Mouse (Mus musculus): ENCODE measurements around the gene Acvr2b. TPM values are rescaled to one million over a fixed set of nuclear protein-coding genes. Genes with fewer than 3 reads are reported as not detected.

Gene Acvr2b
- polyA plus RNA-seq, 1 experiment from 2014 or later, result 18.8 TPM

- H3K36me3 ChIP-seq, result 0 out of 2 replicates have a peak, but pooled peaks cover 2% of the 10 kb centered on the region
- H3K27ac ChIP-seq, result no peak overlapping the region
- H3K4me3 ChIP-seq, result no peak overlapping the region
- no peak overlapping the region for H3K4me2 ChIP-seq
- WGBS, result 54% methylated on average over 6 of the region's 6 CpGs
- no peaks in the 10 kb centered on the region for H3K4me1 ChIP-seq
- no peak overlapping the region for H3K9ac ChIP-seq
- H3K27me3 ChIP-seq, result no peaks in the 10 kb centered on the region
- no peaks in the 10 kb centered on the region for H3K9me3 ChIP-seq
- ATAC-seq (ENCODE audit: borderline replicate concordance, extremely low read depth, low FRiP score, low TSS enrichment), result no peak
Observed at GRCm38 (mm10) chr9:119375556-119375955, 26.4 kb upstream of the Acvr2b start.

GRCm38 (mm10) chr9:119378231-119378630, 23.7 kb upstream of the Acvr2b start:
- Histone ChIP-seq H3K4me1 (no peaks in the 10 kb centered on the region), H3K27ac (no peak overlapping the region), H3K9ac (no peak overlapping the region), H3K4me3 (no peak overlapping the region), H3K27me3 (no peaks in the 10 kb centered on the region), H3K4me2 (no peak overlapping the region), H3K9me3 (no peaks in the 10 kb centered on the region), H3K36me3 (0 out of 2 replicates have a peak, but pooled peaks cover 2% of the 10 kb centered on the region)
- ATAC-seq (ENCODE audit: borderline replicate concordance, extremely low read depth, low FRiP score, low TSS enrichment), result no peak
- WGBS, result 88% methylated on average over 4 of the region's 4 CpGs

GRCm38 (mm10) chr9:119382603-119383002, 19.3 kb upstream of the Acvr2b start:
- Histone ChIP-seq H3K9me3 (no peaks in the 10 kb centered on the region), H3K36me3 (0 out of 2 replicates have a peak, but pooled peaks cover 2% of the 10 kb centered on the region), H3K27ac (no peak overlapping the region), H3K9ac (no peak overlapping the region), H3K27me3 (no peaks in the 10 kb centered on the region), H3K4me1 (no peaks in the 10 kb centered on the region), H3K4me3 (no peak overlapping the region), H3K4me2 (no peak overlapping the region)
- 58% methylated on average over 6 of the region's 6 CpGs for WGBS
- ATAC-seq (ENCODE audit: borderline replicate concordance, extremely low read depth, low FRiP score, low TSS enrichment), result no peak

- Histone ChIP-seq H3K4me2 (no peak overlapping the region), H3K9ac (no peak overlapping the region), H3K4me3 (no peak overlapping the region), H3K9me3 (no peaks in the 10 kb centered on the region), H3K27me3 (no peaks in the 10 kb centered on the region), H3K36me3 (no peaks in the 10 kb centered on the region), H3K4me1 (no peaks in the 10 kb centered on the region), H3K27ac (no peak overlapping the region)
- no peak for ATAC-seq (ENCODE audit: borderline replicate concordance, extremely low read depth, low FRiP score, low TSS enrichment)
- WGBS, result 48% methylated on average over 5 of the region's 5 CpGs
Observed at GRCm38 (mm10) chr9:119388956-119389355, 13.0 kb upstream of the Acvr2b start.

GRCm38 (mm10) chr9:119390214-119390613, 11.7 kb upstream of the Acvr2b start:
- no peak overlapping the region for H3K27ac ChIP-seq
- H3K9ac ChIP-seq, result no peak overlapping the region
- WGBS, result 85% methylated on average over 2 of the region's 2 CpGs
- no peak overlapping the region for H3K4me3 ChIP-seq
- no peak overlapping the region for H3K4me2 ChIP-seq
- no peaks in the 10 kb centered on the region for H3K27me3 ChIP-seq
- H3K9me3 ChIP-seq, result no peaks in the 10 kb centered on the region
- H3K4me1 ChIP-seq, result no peaks in the 10 kb centered on the region
- no peak for ATAC-seq (ENCODE audit: borderline replicate concordance, extremely low read depth, low FRiP score, low TSS enrichment)
- no peaks in the 10 kb centered on the region for H3K36me3 ChIP-seq

GRCm38 (mm10) chr9:119394808-119395207, 7.1 kb upstream of the Acvr2b start:
- Histone ChIP-seq H3K4me3 (no peak overlapping the region), H3K36me3 (no peaks in the 10 kb centered on the region), H3K4me1 (no peaks in the 10 kb centered on the region), H3K27ac (no peak overlapping the region), H3K9ac (no peak overlapping the region), H3K9me3 (no peaks in the 10 kb centered on the region), H3K27me3 (no peaks in the 10 kb centered on the region), H3K4me2 (no peak overlapping the region)
- ATAC-seq (ENCODE audit: borderline replicate concordance, extremely low read depth, low FRiP score, low TSS enrichment), result no peak
- 78% methylated on average over 1 of the region's 1 CpGs for whole genome bisulfite sequencing

- Histone ChIP-seq H3K4me1 (peaks cover 16% of the 10 kb centered on the region), H3K9me3 (no peaks in the 10 kb centered on the region), H3K27me3 (no peaks in the 10 kb centered on the region), H3K36me3 (no peaks in the 10 kb centered on the region), H3K4me2 (peak overlapping the region; percentile 95), H3K4me3 (peak overlapping the region; percentile 86), H3K9ac (peak overlapping the region; percentile 21; the same call in 1 of the 2 replicates), H3K27ac (no peak overlapping the region; the same call in 1 of the 2 replicates)
- WGBS, result 1% methylated on average over 7 of the region's 7 CpGs
- peak; percentile 11; the same call in 1 of the 2 replicates for ATAC-seq (ENCODE audit: borderline replicate concordance, extremely low read depth, low FRiP score, low TSS enrichment)
Observed at GRCm38 (mm10) chr9:119401351-119401750, 567 bp upstream of the Acvr2b start.

- Histone ChIP-seq H3K4me1 (peaks cover 18% of the 10 kb centered on the region), H3K9me3 (no peaks in the 10 kb centered on the region), H3K4me2 (peak overlapping the region; percentile 95), H3K27ac (peak overlapping the region; percentile 98), H3K4me3 (peak overlapping the region; percentile 86), H3K9ac (peak overlapping the region; percentile 96), H3K36me3 (no peaks in the 10 kb centered on the region), H3K27me3 (no peaks in the 10 kb centered on the region)
- under 1% methylated on average over 111 of the region's 127 CpGs for WGBS
- no peak for ATAC-seq (ENCODE audit: borderline replicate concordance, extremely low read depth, low FRiP score, low TSS enrichment)
Observed at GRCm38 (mm10) chr9:119402253-119403235, 626 bp downstream of the Acvr2b start.

GRCm38 (mm10) chr9:119403236-119403641, 1.3 kb downstream of the Acvr2b start:
- no peak for ATAC-seq (ENCODE audit: borderline replicate concordance, extremely low read depth, low FRiP score, low TSS enrichment)
- Histone ChIP-seq H3K4me1 (peaks cover 22% of the 10 kb centered on the region), H3K27ac (peak overlapping the region; percentile 98; the same call in 1 of the 2 replicates), H3K36me3 (no peaks in the 10 kb centered on the region), H3K9ac (peak overlapping the region; percentile 96), H3K4me2 (peak overlapping the region; percentile 95), H3K27me3 (no peaks in the 10 kb centered on the region), H3K9me3 (no peaks in the 10 kb centered on the region), H3K4me3 (peak overlapping the region; percentile 86)
- under 1% methylated on average over 26 of the region's 26 CpGs for WGBS

GRCm38 (mm10) chr9:119404090-119404489, 2.2 kb downstream of the Acvr2b start:
- 74% methylated on average over 5 of the region's 5 CpGs for WGBS
- Histone ChIP-seq H3K4me2 (peak overlapping the region; percentile 95), H3K27ac (no peak overlapping the region), H3K36me3 (no peaks in the 10 kb centered on the region), H3K9ac (no peak overlapping the region), H3K27me3 (no peaks in the 10 kb centered on the region), H3K4me1 (peaks cover 26% of the 10 kb centered on the region), H3K4me3 (peak overlapping the region; percentile 86), H3K9me3 (no peaks in the 10 kb centered on the region)
- no peak for ATAC-seq (ENCODE audit: borderline replicate concordance, extremely low read depth, low FRiP score, low TSS enrichment)

GRCm38 (mm10) chr9:119407884-119408283, 6.0 kb downstream of the Acvr2b start:
- ATAC-seq (ENCODE audit: borderline replicate concordance, extremely low read depth, low FRiP score, low TSS enrichment), result no peak
- H3K36me3 ChIP-seq, result peaks cover 4% of the 10 kb centered on the region; the same call in 1 of the 2 replicates
- no peak overlapping the region for H3K4me2 ChIP-seq
- H3K4me1 ChIP-seq, result peaks cover 21% of the 10 kb centered on the region
- no peak overlapping the region for H3K9ac ChIP-seq
- H3K27ac ChIP-seq, result no peak overlapping the region
- no peaks in the 10 kb centered on the region; the same call in 1 of the 2 replicates for H3K9me3 ChIP-seq
- WGBS, result 72% methylated on average over 15 of the region's 15 CpGs
- H3K27me3 ChIP-seq, result no peaks in the 10 kb centered on the region
- H3K4me3 ChIP-seq, result no peak overlapping the region
